Mouse (Mus musculus) spleen, adult 2 months (tissue): ENCODE measurements around the gene Gm13030. TPM values are rescaled to one million over a fixed set of nuclear protein-coding genes. Genes with fewer than 3 reads are reported as not detected.

Experiments used
- DNase-seq, 2 experiments: peaks; one replicate each; pipeline versions ENCODE4 v3.0.0 to v3.0.0-alpha.2; 2012 to 2021; ENCODE audit warnings: low spot score in 2 of 2, low read depth in 1 of 2
- H3K27ac ChIP-seq: fragments of 200-500 bp; 2 replicates; pipeline ENCODE4 v1.5.1; 2012; ENCODE audit warnings: low read length, inconsistent platforms; ENCODE audit not compliant: insufficient read depth
- H3K27me3 ChIP-seq: fragments of 200-500 bp; 2 replicates; pipeline ENCODE4 v1.6.1; 2012; ENCODE audit warnings: mild to moderate bottlenecking, moderate library complexity, low read length, inconsistent platforms; ENCODE audit not compliant: control insufficient read depth, insufficient read depth
- H3K36me3 ChIP-seq: fragments of 200-500 bp; 2 replicates; pipeline ENCODE4 v1.6.1; 2012; ENCODE audit warnings: mild to moderate bottlenecking, low read length, inconsistent platforms; ENCODE audit not compliant: control insufficient read depth, insufficient read depth
- H3K4me1 ChIP-seq: fragments of 200-500 bp; 2 replicates; pipeline ENCODE4 v1.6.1; 2011; ENCODE audit warnings: inconsistent platforms; ENCODE audit not compliant: control insufficient read depth, insufficient read depth, insufficient read length
- H3K4me3 ChIP-seq: fragments of 200-500 bp; 2 replicates; pipeline ENCODE4 v1.5.1; 2011; ENCODE audit warnings: mild to moderate bottlenecking, inconsistent platforms; ENCODE audit not compliant: insufficient read depth, insufficient read length; ENCODE audit errors: extremely low read depth
- CTCF ChIP-seq: fragments of 200-500 bp; IDR thresholded peaks from 2 replicates; pipeline ENCODE4 v1.5.1; 2011; ENCODE audit warnings: mild to moderate bottlenecking, inconsistent platforms; ENCODE audit not compliant: insufficient read depth, insufficient read length, insufficient replicate concordance; ENCODE audit errors: extremely low read depth
- POLR2A ChIP-seq: fragments of 200-500 bp; IDR thresholded peaks from 2 replicates; pipeline ENCODE4 v1.6.1; 2011; ENCODE audit warnings: low read depth, low read length, inconsistent platforms
- WGBS: fragments of 180-500 bp; shearing (Covaris S2); methylation state at CpG from one replicate; pipeline ENCODE4 v1.1.7; 2018; 5-methylcytosine and 5-hydroxymethylcytosine counted together
- polyA plus RNA-seq: library from polyadenylated mRNA; depleted of rRNA; stranded (reverse); fragments of >200 nt; gene quantifications from 2 replicates; pipeline ENCODE4 v1.2.3, GENCODE M21; 2012

Gene Gm13030
- polyA plus RNA-seq, 1 experiment, result not detected

DNA sequence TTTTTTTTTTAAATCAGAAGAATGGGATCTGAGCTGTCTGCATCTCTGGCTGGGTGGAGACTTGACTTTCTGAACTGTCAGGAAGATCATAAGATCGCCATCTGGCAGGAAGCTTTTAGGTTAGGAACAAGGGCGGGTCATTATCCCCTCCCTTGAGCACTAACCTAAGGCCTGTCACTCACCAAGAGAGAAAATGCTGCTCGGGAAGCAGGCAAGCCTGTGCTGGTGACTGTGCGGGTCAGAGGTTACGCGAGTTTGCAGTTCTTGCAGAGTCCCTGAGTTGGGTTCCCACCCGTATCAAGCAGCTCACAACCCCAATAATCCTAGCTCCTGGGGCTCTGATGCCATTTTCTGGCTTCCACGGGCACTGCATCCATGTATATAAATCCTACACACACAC is 5.1 kb downstream of the Gm13030 start:
- Histone ChIP-seq H3K27me3 (no peaks in the 10 kb centered on the region), H3K27ac (no peak overlapping the region), H3K4me1 (no peaks in the 10 kb centered on the region), H3K4me3 (no peak overlapping the region), H3K36me3 (no peaks in the 10 kb centered on the region)
- TF ChIP-seq CTCF (no peak), POLR2A (no peak)
- 56% methylated on average over 8 of the region's 8 CpGs for WGBS
- no peak for DNase-seq

DNA sequence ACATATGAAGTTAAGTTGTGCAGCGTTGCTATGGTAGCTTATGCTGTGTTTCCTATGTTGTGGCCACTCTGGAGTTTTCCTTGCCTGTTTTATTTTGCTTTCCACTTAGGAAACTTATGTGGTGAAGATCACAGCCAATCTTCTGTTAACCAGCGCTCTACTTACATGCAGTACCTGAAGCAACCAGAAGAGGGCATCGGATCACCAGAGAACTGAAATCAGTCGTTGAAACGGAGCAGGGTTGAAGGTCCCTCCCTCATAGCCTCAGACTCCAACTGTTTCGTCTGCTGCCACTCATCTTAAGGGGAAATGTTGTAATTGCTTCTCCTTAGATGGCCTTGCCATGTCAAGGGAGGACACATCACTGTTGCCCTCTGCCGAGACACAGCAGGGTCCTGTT is 7.4 kb downstream of the Gm13030 start:
- Histone ChIP-seq H3K27me3 (no peaks in the 10 kb centered on the region), H3K27ac (no peak overlapping the region), H3K4me3 (no peak overlapping the region), H3K4me1 (no peaks in the 10 kb centered on the region), H3K36me3 (no peaks in the 10 kb centered on the region)
- 11% methylated on average over 7 of the region's 7 CpGs for WGBS
- TF ChIP-seq POLR2A (no peak), CTCF (peak; percentile 70; the same call in 1 of the 2 replicates)
- DNase-seq, result peak; percentile 34 to 65

DNA sequence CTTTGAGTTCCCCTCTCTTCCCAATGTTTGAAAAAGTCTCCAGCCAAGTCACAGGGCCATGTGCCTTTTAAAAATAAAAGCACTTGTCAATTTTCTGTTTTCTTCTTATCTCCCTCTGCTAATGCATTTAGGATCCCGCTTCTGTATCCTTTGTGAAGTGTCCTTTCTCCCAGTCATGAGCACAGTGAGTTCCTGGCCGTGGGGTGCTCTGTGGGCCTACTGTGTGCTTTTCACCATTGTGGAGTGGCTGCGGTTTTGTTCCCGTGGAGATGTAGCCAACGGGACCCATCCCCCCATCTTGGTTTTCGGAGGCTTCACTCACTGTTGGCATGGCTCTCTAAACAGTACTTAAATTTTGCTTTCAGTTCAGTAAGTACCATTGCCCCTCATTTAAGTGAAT is 7.8 kb downstream of the Gm13030 start:
- no peak for TF ChIP-seq POLR2A
- TF ChIP-seq CTCF, result no peak
- no peak for DNase-seq
- H3K4me3 ChIP-seq, result no peak overlapping the region
- WGBS, result 70% methylated on average over 6 of the region's 6 CpGs
- no peak overlapping the region for H3K27ac ChIP-seq
- no peaks in the 10 kb centered on the region for H3K27me3 ChIP-seq
- H3K36me3 ChIP-seq, result no peaks in the 10 kb centered on the region
- H3K4me1 ChIP-seq, result no peaks in the 10 kb centered on the region

DNA sequence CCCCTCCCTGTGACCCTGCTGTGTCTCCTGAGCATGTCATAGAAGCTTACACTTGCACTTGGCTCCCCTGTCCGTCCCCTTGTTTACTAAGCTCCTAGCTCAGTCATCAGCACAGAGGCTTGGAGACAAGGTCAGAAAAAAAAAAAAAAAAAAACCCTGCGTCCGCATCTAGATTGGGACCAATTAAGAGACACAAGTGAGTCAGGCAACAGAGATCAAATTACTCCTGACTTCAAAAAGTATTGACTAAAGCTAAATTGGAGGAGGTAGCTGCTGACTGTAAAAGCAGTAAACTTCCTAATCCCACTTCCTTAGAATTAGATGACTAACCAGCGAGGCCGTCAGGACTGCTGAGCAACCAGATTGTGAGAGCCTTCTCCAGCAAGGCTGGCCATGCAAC is 8.7 kb downstream of the Gm13030 start:
- 42% methylated on average over 5 of the region's 5 CpGs for WGBS
- DNase-seq, result no peak
- TF ChIP-seq CTCF, result no peak
- no peak for TF ChIP-seq POLR2A
- no peak overlapping the region for H3K4me3 ChIP-seq
- no peaks in the 10 kb centered on the region for H3K36me3 ChIP-seq
- H3K27ac ChIP-seq, result no peak overlapping the region
- H3K4me1 ChIP-seq, result no peaks in the 10 kb centered on the region
- H3K27me3 ChIP-seq, result no peaks in the 10 kb centered on the region

- no peaks in the 10 kb centered on the region for H3K27me3 ChIP-seq
- no peak for DNase-seq
- H3K4me3 ChIP-seq, result no peak within 1 kb of the TSS
- TF ChIP-seq POLR2A (no peak), CTCF (no peak)
- no peak within 1 kb of the TSS for H3K27ac ChIP-seq
- H3K4me1 ChIP-seq, result no peaks in the 10 kb centered on the region
- 62% methylated on average over 10 of the region's 10 CpGs for WGBS
- H3K36me3 ChIP-seq, result no peaks in the 10 kb centered on the region
Observed at GRCm38 (mm10) chr4:138863344-138863998, 10.3 kb downstream of the Gm13030 start, which contains the start of gene Pla2g5. Pla2g5 (minus strand) TSS chr4:138863482.

GRCm38 (mm10) chr4:138859728-138860127 is 14.0 kb downstream of the Gm13030 start:
- Histone ChIP-seq H3K36me3 (no peaks in the 10 kb centered on the region), H3K4me3 (no peak overlapping the region), H3K4me1 (no peaks in the 10 kb centered on the region), H3K27ac (no peak overlapping the region), H3K27me3 (no peaks in the 10 kb centered on the region)
- 11% methylated on average over 13 of the region's 13 CpGs for whole genome bisulfite sequencing
- peak in 1 of 2 experiments; percentile 15 for DNase-seq
- peak; percentile 14; the same call in 1 of the 2 replicates for TF ChIP-seq CTCF
- TF ChIP-seq POLR2A, result no peak

GRCm38 (mm10) chr4:138859245-138859644 is 14.5 kb downstream of the Gm13030 start:
- 33% methylated on average over 9 of the region's 9 CpGs for WGBS
- Histone ChIP-seq H3K27ac (no peak overlapping the region), H3K4me1 (no peaks in the 10 kb centered on the region), H3K36me3 (no peaks in the 10 kb centered on the region), H3K4me3 (no peak overlapping the region), H3K27me3 (no peaks in the 10 kb centered on the region)
- DNase-seq, result no peak
- no peak for TF ChIP-seq CTCF
- no peak for TF ChIP-seq POLR2A
